Mouse (Mus musculus) yolk sac, embryonic 10.5 days (tissue): ENCODE measurements around the gene Efna3.
A peak's percentile ranks its signal among the peaks of the same experiment; 100 is the strongest.

Experiments used
- DNase-seq: peaks from one replicate; pipeline ENCODE4 v3.0.0-alpha.2; 2017; ENCODE audit warnings: low spot score

Efna3 gene

DNA sequence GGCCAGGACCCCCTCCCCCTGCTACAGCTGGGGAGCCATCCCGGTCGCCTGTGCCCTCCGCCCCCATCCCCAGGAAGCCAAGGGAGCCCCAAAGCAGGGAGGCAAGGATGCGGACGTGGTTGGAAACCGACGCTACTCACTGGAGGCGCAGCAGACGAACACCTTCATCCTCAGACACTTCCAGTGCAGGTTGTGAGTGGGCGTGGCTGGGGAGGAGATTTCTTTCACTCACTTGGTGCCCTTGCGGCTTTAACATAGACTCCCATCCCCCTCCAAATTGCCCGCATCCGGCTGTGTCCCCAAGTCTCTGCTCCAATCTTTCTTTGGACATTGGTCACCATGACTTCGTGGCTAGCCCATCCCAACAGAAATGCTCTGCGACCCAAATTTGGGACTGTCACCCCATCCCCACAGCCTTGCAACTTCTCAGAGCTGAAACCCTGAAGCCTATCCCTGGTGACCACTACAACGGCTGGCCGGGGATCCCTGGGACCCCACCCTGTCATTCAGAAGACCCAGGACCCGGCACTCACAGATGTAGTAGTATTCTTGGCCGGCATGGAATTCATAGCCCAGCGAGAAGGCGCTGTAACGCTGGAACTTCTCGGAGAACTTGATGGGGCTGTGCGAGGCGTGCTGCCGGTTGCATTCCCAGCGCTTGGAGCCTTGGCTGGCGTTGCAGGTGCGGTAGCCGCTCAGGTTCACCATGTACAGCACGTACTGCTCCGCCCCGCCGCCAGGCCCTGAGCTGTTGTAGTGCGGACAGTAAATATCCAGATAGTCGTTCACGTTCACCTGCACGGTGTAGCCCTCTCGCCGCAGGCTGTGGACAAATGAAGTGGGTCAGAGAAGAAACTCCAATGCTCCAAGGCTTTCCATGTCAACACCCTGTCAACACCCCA is 6.6 kb downstream of the Efna3 start:
- DNase-seq = no peak

GRCm38 (mm10) chr3:89315195-89315929 is 7.4 kb downstream of the Efna3 start:
- peak; percentile 74 for DNase-seq

DNA sequence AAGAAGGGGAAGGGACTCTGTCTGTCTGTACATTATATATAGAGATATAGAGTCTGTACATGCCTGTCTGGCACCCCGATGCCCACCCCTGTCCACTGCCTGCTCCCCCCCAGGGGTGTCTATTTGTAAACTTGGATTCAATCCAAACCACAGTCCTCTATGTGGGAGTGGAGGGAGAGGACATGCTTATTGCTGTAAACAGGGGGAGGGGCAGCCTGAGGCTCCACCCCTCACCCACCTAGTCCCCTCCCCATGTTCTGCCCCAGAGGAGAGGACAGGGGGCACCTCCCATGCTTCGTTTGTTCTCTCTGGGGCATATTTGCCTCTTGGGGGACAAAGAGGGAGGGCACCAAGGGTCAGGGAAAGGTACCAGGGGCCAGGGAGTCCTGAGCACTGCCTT is 8.0 kb downstream of the Efna3 start:
- DNase-seq = no peak

DNA sequence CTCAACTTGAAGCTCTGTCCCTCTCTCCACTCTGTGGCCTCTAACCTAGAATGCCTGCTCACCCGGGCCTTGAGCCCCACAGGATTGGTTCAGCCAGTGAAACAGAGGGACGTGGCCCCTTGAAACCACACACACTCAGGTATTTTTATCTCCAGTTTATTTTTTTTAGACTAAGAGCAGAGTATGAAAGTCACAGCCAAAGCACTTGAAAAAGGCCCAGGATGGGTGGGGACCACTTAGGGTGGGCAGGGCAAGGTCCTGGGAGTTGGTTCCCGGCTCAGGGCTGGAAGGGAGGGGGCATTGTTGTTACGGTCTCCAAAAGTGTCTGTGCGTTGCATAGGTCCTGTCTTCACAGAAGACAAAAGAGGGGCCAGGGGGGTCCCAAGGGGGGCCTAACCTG is 8.4 kb downstream of the Efna3 start:
- no peak for DNase-seq

GRCm38 (mm10) chr3:89308089-89308488 is 14.7 kb downstream of the Efna3 start:
- DNase-seq = no peak

GRCm38 (mm10) chr3:89305551-89306325 is 17.0 kb downstream of the Efna3 start:
- no peak for DNase-seq

DNA sequence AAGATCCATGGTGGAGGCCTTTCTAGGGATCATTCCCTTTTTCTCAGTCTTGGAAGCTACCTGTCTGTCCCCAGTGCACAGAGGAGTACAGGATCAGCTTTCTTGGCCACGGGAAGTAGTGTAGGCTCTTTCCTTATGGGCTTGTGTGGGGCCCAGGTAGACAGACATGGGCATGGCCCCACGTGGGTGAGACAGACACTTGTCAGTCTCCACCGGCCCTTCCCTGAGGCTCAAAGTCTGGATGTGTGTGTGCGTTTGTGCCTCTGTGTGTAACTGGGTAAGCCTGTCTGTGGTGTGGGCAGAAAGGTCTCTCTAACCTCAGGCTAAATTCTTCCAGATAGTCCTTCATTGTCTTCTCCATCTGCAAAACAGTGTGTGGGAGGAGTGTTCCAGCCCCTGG is 17.7 kb downstream of the Efna3 start:
- no peak for DNase-seq

DNA sequence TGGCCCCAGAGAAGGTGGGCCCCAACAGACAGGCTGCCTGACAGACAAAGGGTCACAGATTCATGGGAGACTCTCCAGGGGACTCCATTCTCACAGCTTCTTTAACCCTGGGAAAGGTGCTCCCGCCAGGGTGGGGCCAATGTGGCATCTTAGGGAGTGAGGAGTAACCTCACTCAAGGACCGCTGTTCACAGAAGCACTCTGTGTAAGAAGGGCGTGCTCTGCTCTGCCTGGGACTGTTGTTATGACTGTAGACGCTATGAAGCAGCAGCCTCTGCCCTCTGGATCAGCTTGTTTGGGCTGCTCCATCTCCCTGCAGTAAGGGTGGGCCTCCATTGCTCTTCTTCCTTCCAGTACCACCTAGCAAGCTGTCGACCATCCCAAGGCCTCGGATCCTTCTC is 18.3 kb downstream of the Efna3 start:
- DNase-seq = no peak

DNA sequence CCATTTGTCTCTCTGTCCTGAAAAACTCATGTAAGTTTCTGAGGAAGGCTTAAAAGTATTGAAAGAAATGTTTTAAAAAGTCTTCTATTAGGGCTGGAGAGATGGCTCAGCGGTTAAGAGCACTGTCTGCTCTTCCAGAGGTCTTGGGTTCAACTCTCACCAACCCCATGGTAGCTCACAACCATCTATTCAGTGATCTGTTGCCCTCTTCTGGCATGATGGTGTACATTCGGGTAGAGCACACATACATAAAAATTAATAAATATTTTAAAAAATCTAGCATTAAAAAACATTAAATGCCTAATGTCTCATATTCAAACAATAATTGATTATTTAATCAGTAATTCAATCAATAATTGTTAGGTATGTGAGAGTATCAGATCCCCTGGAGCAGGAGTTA is 22.3 kb downstream of the Efna3 start:
- DNase-seq = no peak

DNA sequence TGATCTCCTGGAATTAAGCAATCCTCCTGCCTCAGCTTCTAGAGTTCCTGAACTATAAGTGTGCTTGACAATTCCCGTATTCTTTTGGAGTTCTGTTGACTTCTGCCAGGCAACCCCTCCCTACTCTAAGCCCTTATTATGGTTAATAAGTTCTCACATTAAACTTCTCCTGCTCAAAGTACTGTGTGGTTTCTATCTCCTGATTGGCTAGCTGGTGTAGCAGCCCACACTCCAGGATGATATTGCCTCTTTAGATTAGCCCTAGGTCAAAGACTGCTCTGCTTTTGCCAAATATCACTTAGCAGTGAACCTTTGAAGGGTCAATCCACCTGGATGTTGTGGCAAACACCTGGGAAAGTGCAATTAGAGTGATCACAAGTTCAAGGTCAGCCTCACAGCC is 22.7 kb downstream of the Efna3 start:
- DNase-seq = no peak

DNA sequence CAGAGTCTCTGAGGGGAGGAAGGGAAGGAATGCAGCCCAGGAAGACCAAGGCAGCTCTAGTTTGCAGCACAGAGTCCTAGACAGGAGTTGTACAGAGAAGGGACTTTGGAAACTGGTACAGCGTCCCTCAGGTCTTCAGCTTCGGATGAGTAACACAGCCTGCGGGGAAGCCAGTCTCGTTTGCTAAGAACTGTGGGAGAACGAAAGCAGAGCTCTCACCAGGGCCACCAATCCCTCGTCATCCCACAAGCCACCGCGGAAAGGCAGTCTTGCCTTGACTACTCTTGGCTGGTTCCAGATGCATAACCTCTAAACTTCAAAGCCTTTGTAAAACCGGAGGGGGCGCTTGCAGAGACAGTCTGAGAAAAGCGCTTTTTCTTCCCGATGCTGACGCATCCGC is 23.3 kb downstream of the Efna3 start:
- DNase-seq = no peak

DNA sequence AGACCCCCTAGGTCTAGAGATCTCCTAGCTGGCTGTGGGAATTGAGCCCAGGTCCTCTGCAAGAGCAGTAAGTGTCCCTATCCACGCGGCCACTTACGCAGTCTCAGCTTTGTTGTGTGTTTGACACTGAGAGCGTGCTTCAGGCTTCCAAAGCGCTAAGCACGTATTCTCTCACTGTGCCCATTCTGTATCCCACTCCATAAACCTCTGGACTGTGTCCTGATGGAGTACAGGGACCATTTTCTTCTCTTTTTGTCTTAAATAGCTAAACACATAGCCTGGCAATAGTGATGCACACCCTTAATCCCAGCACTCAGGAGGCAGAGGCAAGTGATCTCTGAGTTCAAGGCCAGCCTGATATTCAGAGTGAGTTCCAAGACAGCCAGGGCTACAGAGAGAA is 23.9 kb downstream of the Efna3 start:
- no peak for DNase-seq

- no peak for DNase-seq
These were observed 25.9 kb downstream of the Efna3 start for GRCm38 (mm10) chr3:89296761-89297396.

DNA sequence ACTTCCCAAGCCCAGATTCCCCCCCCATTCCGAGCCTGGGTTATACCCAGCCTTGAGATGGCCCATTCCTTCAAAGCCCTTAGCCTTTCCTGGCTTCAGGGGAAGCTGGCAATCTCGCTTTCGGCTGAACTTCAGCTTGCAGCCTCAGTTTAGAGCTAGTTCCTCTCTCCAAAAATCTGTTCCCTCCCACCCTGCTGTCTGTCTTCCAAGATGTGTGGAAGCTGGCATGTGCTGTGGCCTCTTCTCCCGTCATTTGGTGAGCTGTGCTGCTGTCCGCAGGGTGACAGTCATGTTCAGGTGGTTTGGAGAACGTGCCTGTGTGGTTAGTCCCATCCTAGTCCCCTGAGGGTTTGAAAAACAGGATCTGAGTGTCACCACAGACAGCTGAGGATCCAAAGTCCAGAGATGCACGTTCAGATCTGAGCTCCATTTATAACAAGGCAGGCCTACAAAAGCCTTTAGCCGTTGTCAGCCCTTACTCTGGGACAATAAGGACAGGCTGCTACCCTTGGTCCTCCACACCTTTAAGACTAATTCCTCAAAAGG is 27.0 kb downstream of the Efna3 start:
- DNase-seq = no peak

DNA sequence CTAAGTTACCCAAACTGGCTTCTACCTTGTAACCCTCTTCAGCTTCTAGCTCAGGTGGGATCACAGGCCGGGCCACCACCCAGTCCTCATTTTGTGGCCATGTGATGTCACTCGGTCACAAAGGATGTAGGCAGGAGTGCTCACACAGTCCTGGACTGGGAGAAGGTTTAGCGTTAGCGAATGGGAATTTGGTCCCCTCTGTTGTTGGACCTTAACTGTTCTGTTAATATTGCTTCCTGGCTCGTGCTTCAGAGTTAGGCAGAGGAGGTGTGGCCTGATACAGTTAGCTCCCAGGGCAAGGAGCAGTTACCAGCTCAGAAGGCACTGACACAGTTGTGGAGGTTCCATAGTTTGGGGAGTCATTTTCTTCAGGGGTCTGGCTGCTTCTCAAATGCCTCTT is 28.6 kb downstream of the Efna3 start:
- no peak for DNase-seq

GRCm38 (mm10) chr3:89293247-89293918 is 29.4 kb downstream of the Efna3 start:
- DNase-seq = peak; percentile 76

GRCm38 (mm10) chr3:89292303-89292702 is 30.5 kb downstream of the Efna3 start:
- no peak for DNase-seq

- DNase-seq = no peak
These were observed 30.9 kb downstream of the Efna3 start for GRCm38 (mm10) chr3:89291874-89292273.

DNA sequence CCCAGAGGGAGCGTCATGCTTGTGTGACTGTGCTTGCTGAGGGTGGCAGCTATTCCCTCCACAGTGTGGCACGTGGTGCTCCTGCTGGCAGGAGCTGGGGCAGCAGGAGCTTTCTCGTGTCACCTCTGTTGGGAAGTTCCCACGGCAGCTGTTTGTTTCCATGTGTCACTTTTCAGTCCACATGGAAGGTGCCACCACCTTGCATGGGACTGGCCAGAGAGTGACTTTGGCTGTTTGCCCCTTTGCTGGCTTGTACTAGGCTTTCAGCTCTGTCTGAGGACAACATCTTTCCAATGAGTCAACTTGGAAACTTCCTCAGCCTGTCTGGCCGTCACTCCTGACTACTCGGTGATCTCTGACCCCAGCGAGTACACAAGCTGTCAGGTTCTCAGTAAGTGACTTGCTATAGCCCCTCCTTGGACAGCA is 34.2 kb downstream of the Efna3 start:
- peak; percentile 76 for DNase-seq

DNA sequence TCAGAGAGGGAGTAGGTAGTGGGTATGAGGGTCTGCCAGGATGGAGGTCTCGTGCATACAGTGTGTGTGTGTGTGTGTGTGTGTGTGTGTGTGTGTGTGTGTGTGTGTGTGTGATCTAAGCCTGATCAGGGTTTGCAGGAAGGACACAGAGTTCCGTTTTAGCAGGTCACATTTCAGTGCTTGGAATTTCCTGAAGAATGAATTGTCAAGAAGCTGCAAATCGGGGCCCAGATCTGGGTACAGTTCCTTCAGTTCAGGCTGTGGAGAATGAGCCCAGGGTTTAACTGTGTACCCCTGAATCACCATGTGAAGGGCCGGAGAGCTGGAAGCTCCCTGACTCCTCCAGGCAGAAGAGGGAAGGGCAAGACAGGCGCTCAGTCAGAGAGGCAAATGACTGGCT is 35.5 kb downstream of the Efna3 start:
- DNase-seq = no peak

GRCm38 (mm10) chr3:89285526-89285925 is 37.2 kb downstream of the Efna3 start:
- DNase-seq = no peak
